Mouse (Mus musculus): ENCODE data around the gene Akap2. TPM values are rescaled to one million over a fixed set of nuclear protein-coding genes. Genes with fewer than 3 reads are reported as not detected.

Gene Akap2
- total and polyA plus RNA-seq, 2 experiments from 2014 or later, result 11.5 to 37.7 TPM

- Histone ChIP-seq H3K36me3 (ENCODE audit: insufficient read depth, low read length) (no peaks in the 10 kb centered on the region; the same call in 1 of the 2 replicates), H3K4me1 (ENCODE audit: insufficient read depth, low read length) (no peaks in the 10 kb centered on the region), H3K27me3 (ENCODE audit: insufficient read depth, low read length) (no peaks in the 10 kb centered on the region), H3K4me2 (ENCODE audit: low read depth, low read length) (no peak overlapping the region), H3K9ac (replicated peaks; ENCODE audit: low read length) (no peak overlapping the region), H3K27ac (no peak overlapping the region), H3K4me3 (ENCODE audit: low read length) (no peak overlapping the region), H3K9me3 (ENCODE audit: low read length) (no peaks in the 10 kb centered on the region)
- ATAC-seq, result no peak
- no peak for TF ChIP-seq CTCF (IDR thresholded peaks at IDR 0.05; ENCODE audit: low read depth)
- no peak for DNase-seq (ENCODE audit: low spot score)
- WGBS, result 81% methylated on average over 3 of the region's 3 CpGs
Observed at GRCm38 (mm10) chr4:57686736-57687135, 30.7 kb upstream of the Akap2 start.

GRCm38 (mm10) chr4:57687583-57687982 lies 29.9 kb upstream of the Akap2 start:
- WGBS, result 78% methylated on average over 3 of the region's 3 CpGs
- DNase-seq (ENCODE audit: low spot score) (no peak), ATAC-seq (no peak)
- Histone ChIP-seq H3K4me2 (ENCODE audit: low read depth, low read length) (no peak overlapping the region), H3K4me3 (ENCODE audit: low read length) (no peak overlapping the region), H3K9ac (replicated peaks; ENCODE audit: low read length) (no peak overlapping the region), H3K36me3 (ENCODE audit: insufficient read depth, low read length) (no peaks in the 10 kb centered on the region; the same call in 1 of the 2 replicates), H3K27me3 (ENCODE audit: insufficient read depth, low read length) (no peaks in the 10 kb centered on the region), H3K27ac (no peak overlapping the region), H3K4me1 (ENCODE audit: insufficient read depth, low read length) (no peaks in the 10 kb centered on the region), H3K9me3 (ENCODE audit: low read length) (no peaks in the 10 kb centered on the region)
- no peak for TF ChIP-seq CTCF (IDR thresholded peaks at IDR 0.05; ENCODE audit: low read depth)

DNA sequence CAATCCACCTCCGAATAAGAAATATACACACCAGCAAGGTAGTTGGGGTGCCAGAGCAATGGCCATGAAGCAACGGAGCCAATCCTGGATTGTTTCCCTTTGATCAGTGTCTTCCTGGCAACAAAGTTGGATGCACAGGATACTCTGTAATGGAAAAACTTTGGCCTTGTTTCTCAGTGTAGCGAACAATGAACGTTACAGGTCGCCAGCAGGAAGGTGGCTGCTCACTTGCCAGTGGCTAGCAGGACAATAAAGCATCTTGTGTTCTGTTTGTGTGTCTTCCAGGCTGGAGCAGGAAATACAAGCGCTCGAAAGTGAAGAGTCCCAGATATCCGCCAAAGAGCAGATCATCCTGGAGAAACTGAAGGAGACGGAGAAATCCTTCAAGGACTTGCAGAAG lies 29.3 kb upstream of the Akap2 start:
- Histone ChIP-seq H3K27me3 (ENCODE audit: insufficient read depth, low read length) (no peaks in the 10 kb centered on the region), H3K36me3 (ENCODE audit: insufficient read depth, low read length) (no peaks in the 10 kb centered on the region; the same call in 1 of the 2 replicates), H3K4me2 (ENCODE audit: low read depth, low read length) (no peak overlapping the region), H3K27ac (no peak overlapping the region), H3K4me3 (ENCODE audit: low read length) (no peak overlapping the region), H3K9ac (replicated peaks; ENCODE audit: low read length) (no peak overlapping the region), H3K4me1 (ENCODE audit: insufficient read depth, low read length) (no peaks in the 10 kb centered on the region), H3K9me3 (ENCODE audit: low read length) (no peaks in the 10 kb centered on the region)
- WGBS, result 76% methylated on average over 9 of the region's 9 CpGs
- ATAC-seq (no peak), DNase-seq (ENCODE audit: low spot score) (no peak)
- no peak for TF ChIP-seq CTCF (IDR thresholded peaks at IDR 0.05; ENCODE audit: low read depth)

- Histone ChIP-seq H3K4me3 (ENCODE audit: low read length) (no peak overlapping the region), H3K4me1 (ENCODE audit: insufficient read depth, low read length) (no peaks in the 10 kb centered on the region), H3K9ac (replicated peaks; ENCODE audit: low read length) (no peak overlapping the region), H3K4me2 (ENCODE audit: low read depth, low read length) (no peak overlapping the region), H3K36me3 (ENCODE audit: insufficient read depth, low read length) (no peaks in the 10 kb centered on the region; the same call in 1 of the 2 replicates), H3K27ac (no peak overlapping the region), H3K27me3 (ENCODE audit: insufficient read depth, low read length) (no peaks in the 10 kb centered on the region), H3K9me3 (ENCODE audit: low read length) (no peaks in the 10 kb centered on the region)
- TF ChIP-seq CTCF (IDR thresholded peaks at IDR 0.05; ENCODE audit: low read depth), result no peak
- DNase-seq (ENCODE audit: low spot score) (no peak), ATAC-seq (no peak)
- WGBS, result 80% methylated on average over 6 of the region's 6 CpGs
Observed at GRCm38 (mm10) chr4:57690001-57690400, 27.5 kb upstream of the Akap2 start.

DNA sequence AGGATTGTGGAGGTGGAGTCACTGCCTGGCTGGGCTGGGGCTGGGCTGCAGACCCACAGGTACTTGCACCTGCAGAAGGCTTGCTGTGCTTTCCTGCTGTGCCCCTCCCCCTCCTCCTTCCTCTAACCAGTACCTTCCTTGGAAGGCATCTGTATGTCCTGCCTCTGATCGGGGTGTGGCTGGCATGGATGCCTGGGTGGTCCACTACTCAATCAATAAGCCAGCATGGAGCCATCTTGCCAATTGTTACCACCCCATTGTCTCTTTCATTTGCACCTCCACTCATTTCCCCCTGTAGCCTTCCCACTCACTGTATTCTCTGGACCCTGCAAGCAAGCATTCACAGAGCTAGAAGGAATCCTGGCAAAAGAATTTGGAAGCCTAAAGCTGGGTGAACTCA lies 26.7 kb upstream of the Akap2 start:
- TF ChIP-seq CTCF (IDR thresholded peaks at IDR 0.05; ENCODE audit: low read depth), result no peak
- Histone ChIP-seq H3K9ac (replicated peaks; ENCODE audit: low read length) (no peak overlapping the region), H3K36me3 (ENCODE audit: insufficient read depth, low read length) (no peaks in the 10 kb centered on the region; the same call in 1 of the 2 replicates), H3K27me3 (ENCODE audit: insufficient read depth, low read length) (no peaks in the 10 kb centered on the region), H3K4me2 (ENCODE audit: low read depth, low read length) (no peak overlapping the region), H3K27ac (no peak overlapping the region), H3K9me3 (ENCODE audit: low read length) (no peaks in the 10 kb centered on the region), H3K4me1 (ENCODE audit: insufficient read depth, low read length) (no peaks in the 10 kb centered on the region), H3K4me3 (ENCODE audit: low read length) (no peak overlapping the region)
- ATAC-seq (no peak), DNase-seq (ENCODE audit: low spot score) (no peak)
- 55% methylated on average over 1 of the region's 1 CpGs for WGBS

GRCm38 (mm10) chr4:57694356-57695136 lies 22.9 kb upstream of the Akap2 start:
- no peaks in the 10 kb centered on the region for H3K36me3 ChIP-seq (ENCODE audit: insufficient read depth, low read length)
- no peak overlapping the region for H3K4me3 ChIP-seq (ENCODE audit: low read length)
- H3K27ac ChIP-seq, result no peak overlapping the region
- no peak overlapping the region for H3K9ac ChIP-seq (replicated peaks; ENCODE audit: low read length)
- ATAC-seq (no peak), DNase-seq (ENCODE audit: low spot score) (no peak)
- H3K27me3 ChIP-seq (ENCODE audit: insufficient read depth, low read length), result no peaks in the 10 kb centered on the region
- H3K4me1 ChIP-seq (ENCODE audit: insufficient read depth, low read length), result no peaks in the 10 kb centered on the region
- no peak for TF ChIP-seq CTCF (IDR thresholded peaks at IDR 0.05; ENCODE audit: low read depth)
- 87% methylated on average over 5 of the region's 5 CpGs for WGBS
- H3K4me2 ChIP-seq (ENCODE audit: low read depth, low read length), result no peak overlapping the region
- H3K9me3 ChIP-seq (ENCODE audit: low read length), result no peaks in the 10 kb centered on the region

- H3K4me2 ChIP-seq (ENCODE audit: low read depth, low read length), result no peak overlapping the region
- TF ChIP-seq CTCF (IDR thresholded peaks at IDR 0.05; ENCODE audit: low read depth), result no peak
- H3K27me3 ChIP-seq (ENCODE audit: insufficient read depth, low read length), result no peaks in the 10 kb centered on the region
- 97% methylated on average over 11 of the region's 11 CpGs for WGBS
- no peaks in the 10 kb centered on the region for H3K9me3 ChIP-seq (ENCODE audit: low read length)
- H3K9ac ChIP-seq (replicated peaks; ENCODE audit: low read length), result no peak overlapping the region
- H3K4me1 ChIP-seq (ENCODE audit: insufficient read depth, low read length), result no peaks in the 10 kb centered on the region
- no peak for ATAC-seq
- no peak overlapping the region for H3K4me3 ChIP-seq (ENCODE audit: low read length)
- no peak for DNase-seq (ENCODE audit: low spot score)
- H3K27ac ChIP-seq, result no peak overlapping the region
- no peaks in the 10 kb centered on the region for H3K36me3 ChIP-seq (ENCODE audit: insufficient read depth, low read length)
Observed at GRCm38 (mm10) chr4:57696955-57697354, 20.5 kb upstream of the Akap2 start.

Measured in hindbrain, postnatal 0 days (tissue).